ENCODE assay signal across 20 mouse cellular contexts in the genomic region with DNA sequence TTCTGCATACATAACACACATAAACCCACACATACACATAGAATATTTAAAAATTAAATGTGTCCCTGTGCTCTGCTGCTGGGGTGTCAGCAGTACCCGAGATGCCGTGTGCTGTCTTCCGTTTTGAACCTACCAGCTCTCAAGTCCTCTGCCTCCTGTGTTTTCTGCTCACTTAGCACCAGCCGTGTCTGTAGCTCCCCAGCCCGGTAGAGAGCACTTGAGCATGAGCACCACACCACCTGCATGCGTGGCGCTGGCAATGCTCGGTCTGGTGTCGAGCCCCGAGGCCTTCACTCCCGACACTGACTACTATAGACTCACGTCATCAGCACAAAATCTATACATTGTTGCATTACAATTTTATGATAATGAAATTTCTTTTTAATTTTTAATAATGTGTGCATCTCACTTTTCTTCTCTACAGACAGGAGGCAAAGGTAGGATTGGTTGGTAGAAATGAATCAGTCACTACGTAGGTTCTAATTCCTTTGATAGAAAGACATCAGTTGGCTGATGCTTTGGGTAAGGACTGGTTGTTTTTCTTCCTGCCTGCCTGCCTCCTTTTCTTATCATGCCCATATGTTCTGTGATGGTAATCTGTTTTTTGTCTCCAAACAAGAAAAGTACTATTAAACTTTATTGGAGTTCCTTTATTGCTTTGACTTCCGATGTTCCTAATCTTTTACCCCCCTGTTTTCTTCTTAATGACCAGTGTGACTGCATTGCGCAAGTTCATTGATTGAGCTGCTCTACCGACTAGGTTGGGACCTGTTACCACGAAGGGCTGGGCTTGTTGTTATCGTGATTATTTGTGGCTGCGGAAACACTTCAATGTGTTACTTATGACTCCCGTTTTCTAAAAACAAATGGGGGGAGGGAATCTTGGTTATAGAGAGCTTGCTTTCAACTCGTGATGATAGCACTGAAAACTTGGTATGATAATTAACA.
DNase-seq lines count a peak whose midpoint lies in the region; ATAC-seq and TF ChIP-seq lines count a peak whose summit lies in the region.
"Had no signal": no experiment of that assay in that cellular context is flagged by ENCODE, and none has a peak within 500 bp of the region (broad histone marks: within the 10 kb centered on the region; RNA-seq: fewer than 3 reads in every experiment).

No protein-coding gene starts in this region.

- DNase-seq in liver, adult 2 months (ENCODE audit: extremely low read depth, low read depth, low spot score): peak; percentile 79
- no peak for DNase-seq in liver, embryonic 11.5 days (ENCODE audit: low spot score)
- no peak for DNase-seq in midbrain, embryonic 14.5 days
- DNase-seq in frontal cortex, postnatal 25 days (ENCODE audit: low spot score in 2 of 2): no peak
- DNase-seq: adrenal gland, postnatal 10 days; cerebellum, adult 11-12 months; cerebellum, adult 9-10 months; cerebellum, postnatal 25 days; gastrocnemius, postnatal 36 days; heart, adult 2 months had no signal

- H3K36me3 ChIP-seq in liver, adult 2 months (ENCODE audit: control insufficient read depth, insufficient read depth, low read length): no peaks in the 10 kb centered on the region
- H3K36me3 ChIP-seq in liver, embryonic 11.5 days (ENCODE audit: control insufficient read depth, insufficient read depth, low read length): no peaks in the 10 kb centered on the region
- no peaks in the 10 kb centered on the region; the same call in 1 of the 2 replicates for H3K36me3 ChIP-seq in intestine, postnatal 0 days (ENCODE audit: control insufficient read depth, insufficient read depth)
- no peaks in the 10 kb centered on the region; the same call in 1 of the 2 replicates for H3K36me3 ChIP-seq in midbrain, embryonic 14.5 days (ENCODE audit: control insufficient read depth, insufficient read depth, low read length)
- H3K36me3 ChIP-seq: embryonic facial prominence, embryonic 12.5 days; forebrain, embryonic 12.5 days; heart, embryonic 12.5 days had no signal

- TF ChIP-seq POLR2A in liver, adult 2 months (IDR thresholded peaks at IDR 0.05; ENCODE audit: extremely low read depth, insufficient read depth, low read length): no peak

- H3K27ac ChIP-seq in liver, adult 2 months (replicated peaks; ENCODE audit: insufficient read depth, low read depth, low read length): no peak overlapping the region
- no peak overlapping the region for H3K27ac ChIP-seq in liver, embryonic 11.5 days (ENCODE audit: low read depth, low read length)
- H3K27ac ChIP-seq in intestine, postnatal 0 days (ENCODE audit: low read depth, low read length): no peak overlapping the region
- H3K27ac ChIP-seq in midbrain, embryonic 14.5 days (replicated peaks; ENCODE audit: low read depth, low read length): no peak overlapping the region
- H3K27ac ChIP-seq: embryonic facial prominence, embryonic 12.5 days; forebrain, embryonic 12.5 days; heart, adult 2 months; hindbrain, embryonic 10.5 days; hindbrain, embryonic 14.5 days had no signal

- no peak for ATAC-seq in liver, embryonic 11.5 days (replicated peaks; ENCODE audit: low FRiP score)
- 0 out of 2 replicates have a peak, but pooled peaks have one; percentile 33 for ATAC-seq in granulocyte monocyte progenitor cell, adult 5-6 weeks (replicated peaks; ENCODE audit: poor library complexity, severe bottlenecking)
- peak; percentile 51; the same call in 1 of the 2 replicates for ATAC-seq in intestine, postnatal 0 days
- peak; percentile 43; the same call in 1 of the 2 replicates for ATAC-seq in megakaryocyte-erythroid progenitor cell, adult 5-6 weeks (replicated peaks; ENCODE audit: low FRiP score, low TSS enrichment, poor library complexity, severe bottlenecking)
- no peak for ATAC-seq in midbrain, embryonic 14.5 days (ENCODE audit: low FRiP score, low TSS enrichment)
- ATAC-seq: CD4-positive, CD25-positive, alpha-beta regulatory T cell, adult 4 months; forebrain, embryonic 16.5 days had no signal

- 66% methylated on average over 21 of the region's 21 CpGs for WGBS in liver, adult 2 months
- WGBS in liver, embryonic 11.5 days: 76% methylated on average over 21 of the region's 21 CpGs
- 65% methylated on average over 21 of the region's 21 CpGs for WGBS in intestine, postnatal 0 days
- 94% methylated on average over 21 of the region's 21 CpGs for WGBS in midbrain, embryonic 14.5 days

- no peaks in the 10 kb centered on the region for H3K9me3 ChIP-seq in liver, embryonic 11.5 days (ENCODE audit: control insufficient read depth, low read length)
- H3K9me3 ChIP-seq in intestine, postnatal 0 days (ENCODE audit: control insufficient read depth): no peaks in the 10 kb centered on the region
- no peaks in the 10 kb centered on the region for H3K9me3 ChIP-seq in midbrain, embryonic 14.5 days (ENCODE audit: control insufficient read depth, low read length)
- H3K9me3 ChIP-seq: embryonic facial prominence, embryonic 12.5 days; forebrain, embryonic 12.5 days; heart, embryonic 12.5 days; hindbrain, embryonic 10.5 days had no signal

- no peak overlapping the region for H3K4me2 ChIP-seq in liver, embryonic 11.5 days
- H3K4me2 ChIP-seq in intestine, postnatal 0 days (replicated peaks; ENCODE audit: low read depth): 0 out of 2 replicates have a peak overlapping the region, but pooled peaks have one; percentile 0
- no peak overlapping the region for H3K4me2 ChIP-seq in midbrain, embryonic 14.5 days (ENCODE audit: low read length)
- H3K4me2 ChIP-seq: embryonic facial prominence, embryonic 12.5 days; forebrain, embryonic 12.5 days; heart, embryonic 12.5 days; hindbrain, embryonic 14.5 days had no signal

- H3K4me1 ChIP-seq in liver, adult 2 months (ENCODE audit: control insufficient read depth, insufficient read depth, low read length): peaks cover 4% of the 10 kb centered on the region
- no peaks in the 10 kb centered on the region for H3K4me1 ChIP-seq in liver, embryonic 11.5 days (replicated peaks; ENCODE audit: control insufficient read depth, insufficient read depth, low read length)
- H3K4me1 ChIP-seq in intestine, postnatal 0 days (replicated peaks; ENCODE audit: control insufficient read depth, insufficient read depth, low read length): no peaks in the 10 kb centered on the region
- no peaks in the 10 kb centered on the region for H3K4me1 ChIP-seq in midbrain, embryonic 14.5 days (ENCODE audit: control insufficient read depth, insufficient read depth, low read length)
- H3K4me1 ChIP-seq: embryonic facial prominence, embryonic 12.5 days; forebrain, embryonic 12.5 days; heart, embryonic 12.5 days; hindbrain, embryonic 10.5 days had no signal

- TF ChIP-seq CTCF in liver, adult 2 months (IDR thresholded peaks at IDR 0.05; ENCODE audit: low read depth, low read length): no peak
- no peak for TF ChIP-seq CTCF in intestine, postnatal 0 days (IDR thresholded peaks at IDR 0.05; ENCODE audit: low read depth)

- no peaks in the 10 kb centered on the region for H3K27me3 ChIP-seq in liver, adult 2 months (ENCODE audit: control insufficient read depth, insufficient read depth, low read length)
- H3K27me3 ChIP-seq in liver, embryonic 11.5 days (replicated peaks; ENCODE audit: control insufficient read depth, insufficient read depth, low read length): no peaks in the 10 kb centered on the region
- H3K27me3 ChIP-seq in intestine, postnatal 0 days (replicated peaks; ENCODE audit: control insufficient read depth, insufficient read depth, low read length): no peaks in the 10 kb centered on the region
- no peaks in the 10 kb centered on the region for H3K27me3 ChIP-seq in midbrain, embryonic 14.5 days (ENCODE audit: control insufficient read depth, insufficient read depth, low read length)
- H3K27me3 ChIP-seq: embryonic facial prominence, embryonic 12.5 days; forebrain, embryonic 12.5 days; heart, embryonic 12.5 days had no signal

- no peak overlapping the region for H3K9ac ChIP-seq in liver, adult 2 months (ENCODE audit: low read depth, low read length)
- H3K9ac ChIP-seq in liver, embryonic 11.5 days (ENCODE audit: low read depth, low read length): no peak overlapping the region
- H3K9ac ChIP-seq in intestine, postnatal 0 days (ENCODE audit: low read depth, low read length): no peak overlapping the region
- no peak overlapping the region for H3K9ac ChIP-seq in midbrain, embryonic 14.5 days (replicated peaks; ENCODE audit: low read length)
- H3K9ac ChIP-seq: embryonic facial prominence, embryonic 12.5 days; forebrain, embryonic 12.5 days; heart, embryonic 12.5 days; hindbrain, embryonic 14.5 days had no signal

- no peak overlapping the region for H3K4me3 ChIP-seq in liver, adult 2 months (ENCODE audit: insufficient read depth, low read depth, low read length)
- H3K4me3 ChIP-seq in liver, embryonic 11.5 days (ENCODE audit: low read depth, low read length): no peak overlapping the region
- H3K4me3 ChIP-seq in intestine, postnatal 0 days (ENCODE audit: low read depth, low read length): no peak overlapping the region
- H3K4me3 ChIP-seq in midbrain, embryonic 14.5 days (replicated peaks; ENCODE audit: low read depth, low read length): no peak overlapping the region
- H3K4me3 ChIP-seq: embryonic facial prominence, embryonic 12.5 days; forebrain, embryonic 12.5 days; heart, adult 2 months; heart, embryonic 12.5 days; hindbrain, embryonic 10.5 days had no signal

- H3K79me2 ChIP-seq in liver, adult 2 months (ENCODE audit: control insufficient read depth, insufficient read depth, low read length): no peaks in the 10 kb centered on the region

Comparison
In these comparisons a context has a peak if more than half of its experiments do, and no peak if none do; other contexts are left out.
1. ATAC-seq: peak in granulocyte monocyte progenitor cell, adult 5-6 weeks (single experiment), intestine, postnatal 0 days (single experiment) and megakaryocyte-erythroid progenitor cell, adult 5-6 weeks (single experiment); none in liver, embryonic 11.5 days (single experiment) and midbrain, embryonic 14.5 days (single experiment).